Mouse (Mus musculus) embryo, embryonic 11.5 days (tissue): Measurements from ENCODE around the gene Khdc1c.
"Not testable (repeated sequence)": the region's sequence is repeated elsewhere in the genome, so short reads cannot be mapped to it uniquely, and the experiment has no call there.

Experiments
- DNase-seq: peaks from one replicate; pipeline ENCODE4 v3.0.0-alpha.2; 2012; ENCODE audit warnings: low read depth, low spot score

The Khdc1c gene

GRCm38 (mm10) chr1:21368031-21368430, at the start of gene Khdc1c:
Khdc1c (plus strand) TSS chr1:21368331.
- DNase-seq, result not testable (repeated sequence)

DNA sequence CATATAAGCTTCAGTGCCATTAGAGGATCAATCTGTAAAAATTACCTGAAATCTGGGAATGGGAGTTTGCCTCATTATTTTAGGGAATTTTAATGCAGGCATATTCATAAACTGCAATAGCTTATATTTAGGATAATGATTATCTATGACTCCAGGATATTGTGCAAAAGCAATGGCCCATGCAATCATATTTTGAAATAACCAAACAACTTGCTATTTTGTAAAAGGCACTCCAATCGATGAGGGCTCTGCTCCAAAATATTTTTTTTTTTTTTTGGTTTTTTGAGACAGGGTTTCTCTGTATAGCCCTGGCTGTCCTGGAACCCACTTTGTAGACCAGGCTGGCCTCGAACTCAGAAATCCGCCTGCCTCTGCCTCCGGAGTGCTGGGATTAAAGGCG, 47.9 kb upstream of the Khdc1c start:
- not testable (repeated sequence) for DNase-seq

- no peak for DNase-seq
Measured at GRCm38 (mm10) chr1:21321656-21322055, 46.5 kb upstream of the Khdc1c start.

DNA sequence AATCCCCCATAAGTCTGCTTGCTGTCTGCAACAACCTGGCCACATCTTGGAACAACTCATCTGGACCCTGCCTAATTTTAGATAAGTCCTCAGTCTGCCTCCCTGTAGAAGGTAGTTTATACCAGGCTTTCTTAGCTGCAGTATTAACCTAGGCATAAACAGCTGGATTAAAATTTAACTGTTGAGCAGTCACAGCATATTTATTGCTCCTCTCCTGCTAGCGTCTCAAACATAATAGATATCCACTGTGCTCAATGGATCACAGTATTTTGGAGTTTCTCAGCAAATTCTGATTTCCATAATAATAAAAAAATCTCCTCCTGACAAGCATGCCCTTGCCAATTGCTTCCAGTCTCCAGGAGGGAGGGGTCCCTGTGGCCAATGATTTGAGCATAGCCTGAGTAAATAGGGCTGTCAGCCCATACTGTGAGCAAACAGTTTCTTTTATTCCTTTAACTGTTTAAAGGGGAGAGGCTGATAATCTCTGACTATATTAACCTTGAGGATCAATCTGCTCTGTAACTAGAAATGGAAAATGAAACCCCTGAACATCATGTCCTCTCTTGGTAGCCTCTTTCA, 44.0 kb upstream of the Khdc1c start:
- no peak for DNase-seq

- DNase-seq, result no peak
Measured at GRCm38 (mm10) chr1:21324633-21325032, 43.5 kb upstream of the Khdc1c start.

- DNase-seq, result no peak
Measured at GRCm38 (mm10) chr1:21326733-21327132, 41.4 kb upstream of the Khdc1c start.

GRCm38 (mm10) chr1:21331161-21331560, 37.0 kb upstream of the Khdc1c start:
- not testable (repeated sequence) for DNase-seq

GRCm38 (mm10) chr1:21333222-21333973, 34.7 kb upstream of the Khdc1c start:
- DNase-seq, result no peak

DNA sequence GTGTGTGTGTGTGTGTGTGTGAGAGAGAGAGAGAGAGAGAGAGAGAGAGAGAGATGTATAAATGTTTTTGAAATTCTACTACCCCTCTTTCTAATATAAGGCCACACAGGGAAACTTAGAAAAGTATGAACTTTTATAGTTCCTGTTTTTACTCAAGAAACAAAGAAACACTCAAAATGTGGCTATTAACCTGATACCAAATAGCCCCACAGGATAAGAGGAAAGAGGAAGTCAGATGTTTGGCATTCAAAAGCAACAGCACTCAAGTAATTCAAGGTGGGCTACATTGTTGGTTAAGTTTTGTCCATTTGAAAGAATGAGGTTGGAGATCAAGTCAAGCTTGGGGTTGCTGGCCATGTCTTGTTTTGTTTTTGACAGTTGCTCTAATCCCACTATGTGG, 32.3 kb upstream of the Khdc1c start:
- DNase-seq, result no peak

GRCm38 (mm10) chr1:21340745-21341144, 27.4 kb upstream of the Khdc1c start:
- DNase-seq, result no peak

- DNase-seq, result peak; percentile 30
Measured at GRCm38 (mm10) chr1:21344253-21344652, 23.9 kb upstream of the Khdc1c start.

DNA sequence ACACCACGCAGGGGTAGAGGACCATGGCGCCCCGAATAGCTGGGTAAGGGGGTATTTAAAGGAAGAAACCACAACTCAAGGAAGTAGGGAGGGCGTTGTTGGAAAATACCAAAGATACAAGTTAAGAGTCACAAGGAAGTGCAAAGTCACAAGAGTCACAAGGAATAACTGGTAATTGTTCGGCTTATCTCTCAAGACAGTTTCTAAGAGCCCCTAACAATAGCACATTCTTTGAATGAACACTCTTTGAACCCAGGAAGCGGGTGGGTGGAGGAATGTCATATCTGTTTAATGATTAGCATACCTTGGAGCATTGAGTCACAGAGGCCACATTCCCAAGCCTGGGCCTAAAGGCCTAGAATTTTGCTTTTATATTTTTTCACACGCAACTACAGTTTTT, 23.4 kb upstream of the Khdc1c start:
- not testable (repeated sequence) for DNase-seq

- no peak for DNase-seq
Measured at GRCm38 (mm10) chr1:21349341-21349740, 18.8 kb upstream of the Khdc1c start, which contains the start of gene Khdc1a. Khdc1a (plus strand) TSS chr1:21349641.

DNA sequence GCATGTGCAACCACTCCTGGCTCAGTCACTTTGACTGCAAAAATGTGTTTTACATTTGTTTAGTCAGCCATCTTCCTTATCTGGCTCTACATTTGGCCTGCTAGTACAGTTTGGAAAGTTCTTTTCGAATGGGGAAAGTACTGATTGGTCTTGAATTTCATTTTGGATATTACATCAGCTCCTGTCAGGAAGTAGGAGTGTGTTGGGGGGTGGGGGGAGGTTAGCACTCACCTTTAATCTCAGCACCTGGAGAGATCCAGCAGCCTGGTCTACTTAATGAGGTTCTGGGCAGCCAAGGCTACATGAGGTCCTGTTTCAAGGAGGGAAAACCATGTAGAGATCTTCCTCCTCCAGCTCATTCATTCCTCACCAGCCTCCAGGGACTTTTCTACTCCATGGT, 15.1 kb downstream of the Khdc1c start, which contains the start of gene Khdc1b:
Khdc1b (plus strand) TSS at position 301 of the 400 bp plus-strand sequence.
- DNase-seq, result no peak

DNA sequence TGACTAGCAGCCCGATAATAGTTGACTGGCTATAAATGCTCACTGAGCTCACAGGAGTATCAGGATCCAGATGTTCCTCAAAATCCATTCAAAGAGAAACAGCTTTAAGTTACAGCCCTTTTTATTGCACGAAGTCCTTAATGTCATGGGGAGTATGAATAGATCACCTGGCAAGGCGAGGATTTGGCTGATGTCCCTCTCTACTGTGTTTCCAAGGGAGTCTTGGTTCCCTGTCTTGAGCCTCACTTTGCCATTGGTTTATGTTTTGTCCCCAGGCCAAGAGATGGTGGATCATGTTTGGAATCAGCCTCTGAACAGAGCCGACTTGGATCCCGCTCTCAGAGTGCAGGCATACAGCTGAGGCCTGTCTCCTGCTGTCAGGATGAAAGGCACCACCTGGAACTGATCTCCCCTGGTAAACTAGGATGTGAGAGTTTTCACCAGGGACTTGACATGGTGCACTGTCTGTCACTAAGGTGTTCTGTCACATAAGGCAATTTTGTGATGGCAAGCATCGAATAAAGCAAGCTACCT, 23.1 kb downstream of the Khdc1c start:
- DNase-seq, result no peak

- no peak for DNase-seq
Measured at GRCm38 (mm10) chr1:21402804-21403203, 34.7 kb downstream of the Khdc1c start.

- no peak for DNase-seq
Measured at GRCm38 (mm10) chr1:21407266-21407665, 39.1 kb downstream of the Khdc1c start.

- DNase-seq, result peak; percentile 61
Measured at GRCm38 (mm10) chr1:21411331-21412196, 43.4 kb downstream of the Khdc1c start.

GRCm38 (mm10) chr1:21412197-21412555, 44.0 kb downstream of the Khdc1c start:
- no peak for DNase-seq

DNA sequence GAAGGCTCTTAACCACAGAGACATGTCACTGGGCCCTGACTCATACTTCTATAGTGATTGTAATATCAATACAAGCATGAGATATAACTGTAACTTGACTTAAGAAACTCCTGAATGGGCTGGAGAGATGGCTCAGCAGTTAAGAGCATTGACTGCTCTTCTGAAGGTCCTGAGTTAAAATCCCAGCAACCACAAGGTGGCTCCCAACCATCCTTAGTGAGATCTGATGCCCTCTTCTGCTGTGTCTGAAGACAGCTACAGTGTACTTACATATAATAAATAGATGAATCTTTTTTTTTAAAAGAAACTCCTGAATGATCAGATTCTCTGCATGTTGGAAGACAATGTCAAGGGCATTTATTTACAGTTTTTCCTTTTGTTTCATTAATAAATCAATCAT, 51.2 kb downstream of the Khdc1c start:
- no peak for DNase-seq
